Mouse (Mus musculus): ENCODE results near the gene Btbd6.

Gene Btbd6

GRCm38 (mm10) chr12:112952926-112953565 is 23.2 kb upstream of the Btbd6 start:
- DNase-seq (ENCODE audit: low read depth) = no peak

DNA sequence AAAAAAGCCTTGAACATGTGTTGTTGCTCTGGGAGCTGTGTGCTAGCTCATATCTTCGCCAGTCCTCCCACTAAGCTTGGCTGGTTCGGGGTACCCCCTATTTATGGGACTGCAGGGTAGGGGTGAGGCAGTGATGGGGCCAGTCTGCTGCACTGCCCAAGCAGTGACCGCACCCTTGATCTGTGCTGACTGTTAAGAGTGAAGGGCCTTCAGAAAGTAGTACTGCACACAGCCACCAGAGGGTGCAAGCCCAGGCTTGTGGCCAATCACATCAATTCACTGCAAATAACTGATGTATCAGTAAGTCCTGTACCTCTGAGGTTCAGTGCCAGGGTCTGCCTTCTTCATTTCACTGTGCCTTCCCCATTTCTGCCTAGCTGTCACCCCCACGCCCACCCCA is 20.5 kb upstream of the Btbd6 start:
- DNase-seq (ENCODE audit: low read depth) = peak; percentile 64

DNA sequence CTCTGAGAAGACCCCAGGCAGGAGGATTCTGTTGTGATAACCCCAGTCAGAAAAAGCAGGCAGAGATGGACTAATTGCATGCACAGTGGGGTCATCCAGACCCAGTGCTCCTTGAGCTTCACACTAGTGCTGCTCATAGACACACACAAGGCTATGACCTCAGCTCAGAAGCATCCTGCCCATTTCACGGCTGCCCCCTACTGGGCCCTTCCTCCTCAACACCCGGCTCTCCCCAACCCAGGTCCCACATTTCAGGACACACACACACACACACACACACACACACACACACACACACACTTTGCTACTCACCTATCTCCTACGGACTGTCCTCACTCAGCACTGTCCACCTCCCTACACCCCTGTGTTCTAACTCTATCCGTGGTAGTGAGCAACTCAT is 18.0 kb upstream of the Btbd6 start:
- no peak for DNase-seq (ENCODE audit: low read depth)

GRCm38 (mm10) chr12:112959421-112959820 is 16.9 kb upstream of the Btbd6 start:
- no peak for DNase-seq (ENCODE audit: low read depth)

DNA sequence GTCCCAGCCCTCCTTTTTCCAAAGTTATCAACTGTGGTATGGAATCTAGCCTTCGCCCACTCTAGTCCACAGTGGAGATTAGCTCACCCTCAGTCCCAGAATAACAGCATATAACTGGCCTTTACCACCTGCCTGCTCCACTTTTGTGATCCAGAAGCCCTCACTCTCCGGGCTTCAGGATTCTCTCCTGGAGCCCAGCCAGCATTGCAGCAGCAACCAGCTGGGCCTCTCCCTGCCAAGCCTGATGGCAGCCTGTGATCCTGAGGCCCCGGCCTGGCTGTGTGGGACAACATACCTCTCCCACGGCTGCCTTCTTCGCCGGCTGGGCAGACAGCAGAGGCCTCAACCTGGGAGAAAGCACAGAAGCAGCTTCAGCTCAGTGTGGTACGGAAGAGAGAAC is 14.9 kb upstream of the Btbd6 start:
- DNase-seq (ENCODE audit: low read depth) = no peak

DNA sequence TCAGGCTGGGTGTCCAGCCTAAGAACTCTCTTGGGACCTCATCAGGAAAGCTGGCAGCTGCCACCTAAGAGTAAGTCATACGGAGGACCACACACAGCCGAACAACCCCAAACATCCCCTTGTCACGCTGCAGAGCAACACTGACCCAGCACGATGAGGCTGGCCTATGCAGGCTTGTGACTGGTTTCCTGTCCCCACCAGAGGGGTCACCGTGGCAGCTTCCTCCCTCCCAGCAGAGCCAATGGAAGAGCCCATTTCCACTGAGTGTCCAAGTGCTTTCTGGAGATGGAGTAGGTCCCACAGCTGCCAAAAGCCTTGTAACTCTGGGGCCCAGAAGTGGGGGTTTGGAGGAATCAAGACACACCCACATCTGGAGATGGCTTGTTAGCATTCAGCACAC is 14.4 kb upstream of the Btbd6 start:
- DNase-seq (ENCODE audit: low read depth) = no peak

DNA sequence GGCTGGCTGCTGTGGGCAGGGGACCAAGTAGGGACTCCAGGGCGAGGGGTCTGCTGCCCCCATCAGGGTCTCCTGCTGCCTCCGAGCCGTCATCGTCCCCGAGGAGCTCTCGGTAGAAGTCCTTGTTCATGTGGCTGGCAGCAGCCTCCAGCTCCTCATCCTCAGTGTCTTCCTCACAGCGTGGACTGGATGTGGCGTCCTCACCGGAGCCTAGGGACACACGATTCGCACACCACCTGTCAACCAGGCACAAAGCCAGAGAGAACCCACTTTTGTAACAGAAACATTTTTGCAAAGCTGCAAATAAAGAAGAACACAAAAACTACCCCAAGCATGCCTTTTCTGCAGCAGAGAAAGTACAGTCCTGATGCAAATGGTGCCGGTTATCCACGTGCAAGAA is 10.5 kb upstream of the Btbd6 start:
- no peak for DNase-seq (ENCODE audit: low read depth)

DNA sequence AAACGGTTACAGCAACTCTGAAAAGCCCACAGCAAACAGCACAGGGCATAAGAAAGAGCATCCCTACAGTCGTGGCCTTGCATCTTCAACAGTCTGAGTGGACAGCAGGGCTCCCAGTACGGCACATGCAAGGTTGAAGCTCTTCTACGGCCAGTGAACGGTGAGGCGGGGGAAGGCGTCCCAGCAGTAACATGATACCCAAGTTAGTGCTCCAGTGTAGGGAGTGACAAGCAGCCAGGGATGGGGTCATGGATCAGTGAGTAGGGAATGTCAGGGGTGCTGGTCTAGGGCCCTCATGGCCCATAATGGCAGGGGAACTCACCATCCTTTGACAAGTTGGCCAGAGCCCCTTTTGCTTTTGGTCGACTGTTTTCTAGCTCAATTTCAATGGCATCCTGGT is 7.3 kb upstream of the Btbd6 start:
- DNase-seq (ENCODE audit: low read depth) = no peak

GRCm38 (mm10) chr12:112969616-112970015 is 6.7 kb upstream of the Btbd6 start:
- no peak for DNase-seq (ENCODE audit: low read depth)

DNA sequence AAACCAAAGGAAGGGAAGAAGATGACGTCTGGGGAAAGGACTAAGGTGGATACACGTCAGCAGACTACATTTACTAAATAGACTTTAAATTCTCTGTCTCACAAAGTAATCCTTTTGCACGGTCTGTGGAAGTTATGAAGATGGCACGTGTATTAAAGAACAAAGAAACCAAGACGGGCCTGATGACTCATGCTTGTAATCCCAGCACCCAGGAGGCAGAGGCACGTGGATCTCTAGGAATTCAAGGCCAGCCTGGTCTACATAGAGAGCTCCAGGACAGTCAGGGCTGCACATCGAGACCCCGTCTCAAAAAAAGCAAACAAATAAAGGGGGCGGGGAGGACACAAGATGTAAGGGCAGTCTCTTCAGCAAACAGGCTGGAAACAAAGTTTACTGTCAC is 1.5 kb upstream of the Btbd6 start:
- no peak for DNase-seq (ENCODE audit: low read depth)

GRCm38 (mm10) chr12:112977156-112977555 is 874 bp downstream of the Btbd6 start:
- DNase-seq (ENCODE audit: low read depth) = no peak

DNA sequence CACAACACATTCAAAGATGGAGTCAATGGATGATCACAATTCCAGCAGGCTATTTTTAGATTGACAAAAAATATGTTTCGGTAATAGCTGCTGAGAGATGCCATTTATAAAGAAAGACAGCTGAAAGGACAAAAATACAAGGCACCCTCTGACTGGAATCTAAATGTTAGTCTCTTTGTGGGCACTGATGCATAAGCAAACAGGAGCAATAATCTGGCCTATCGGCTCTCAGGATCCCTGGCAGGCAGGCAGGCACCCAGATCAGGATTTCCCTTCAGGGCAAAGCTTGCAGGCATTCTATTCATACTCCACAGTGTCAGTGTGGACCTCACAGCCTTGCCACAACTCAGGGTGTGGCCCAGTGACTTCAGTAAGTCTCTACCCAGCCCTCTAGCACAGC is 5.7 kb downstream of the Btbd6 start:
- no peak for DNase-seq (ENCODE audit: low read depth)

GRCm38 (mm10) chr12:112985346-112985745 is 9.1 kb downstream of the Btbd6 start:
- DNase-seq (ENCODE audit: low read depth) = no peak

DNA sequence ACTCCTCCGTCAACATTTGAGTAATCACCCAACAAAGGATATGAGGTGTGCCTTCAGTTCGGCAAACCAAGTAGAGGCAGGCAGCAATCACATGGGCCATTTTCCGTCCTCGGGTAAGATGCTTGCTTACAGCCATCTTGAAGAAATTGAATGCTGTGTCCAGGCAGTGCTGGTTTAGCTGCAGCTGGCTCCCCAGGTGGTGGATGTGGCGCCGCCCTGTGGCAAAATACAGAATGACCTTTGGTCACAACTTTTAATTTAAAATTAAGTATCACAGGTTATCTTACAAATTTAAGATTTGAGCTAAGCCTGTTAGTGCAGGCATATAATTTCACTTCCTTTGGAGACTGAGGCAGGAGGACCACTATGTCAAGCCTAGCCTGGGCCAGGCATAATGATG is 11.6 kb downstream of the Btbd6 start:
- no peak for DNase-seq (ENCODE audit: low read depth)

GRCm38 (mm10) chr12:112990706-112991405 is 14.6 kb downstream of the Btbd6 start:
- DNase-seq (ENCODE audit: low read depth) = no peak

DNA sequence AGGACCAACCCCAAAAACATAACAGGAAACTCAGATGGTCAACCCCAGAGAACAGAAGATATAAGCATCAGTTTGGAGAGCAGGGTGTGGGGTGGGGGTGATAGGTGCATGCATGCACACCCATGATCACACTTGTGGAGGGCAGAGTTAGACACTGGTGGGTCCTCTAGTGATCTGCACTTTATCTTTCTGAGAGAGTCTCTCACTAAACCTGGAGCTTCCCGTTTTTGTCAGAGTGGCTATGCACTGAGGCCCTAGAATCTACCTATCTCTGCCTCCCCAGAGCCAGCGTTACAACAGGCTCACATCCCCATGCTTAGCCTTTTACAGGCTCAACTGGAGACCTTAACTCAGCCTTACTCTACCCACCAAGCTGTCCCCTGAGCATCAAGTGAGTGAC is 15.2 kb downstream of the Btbd6 start:
- DNase-seq (ENCODE audit: low read depth) = no peak

- no peak for DNase-seq (ENCODE audit: low read depth)
Observed at GRCm38 (mm10) chr12:112994153-112994552, 17.9 kb downstream of the Btbd6 start.

GRCm38 (mm10) chr12:112999569-113000293 is 23.4 kb downstream of the Btbd6 start:
- no peak for DNase-seq (ENCODE audit: low read depth)

DNA sequence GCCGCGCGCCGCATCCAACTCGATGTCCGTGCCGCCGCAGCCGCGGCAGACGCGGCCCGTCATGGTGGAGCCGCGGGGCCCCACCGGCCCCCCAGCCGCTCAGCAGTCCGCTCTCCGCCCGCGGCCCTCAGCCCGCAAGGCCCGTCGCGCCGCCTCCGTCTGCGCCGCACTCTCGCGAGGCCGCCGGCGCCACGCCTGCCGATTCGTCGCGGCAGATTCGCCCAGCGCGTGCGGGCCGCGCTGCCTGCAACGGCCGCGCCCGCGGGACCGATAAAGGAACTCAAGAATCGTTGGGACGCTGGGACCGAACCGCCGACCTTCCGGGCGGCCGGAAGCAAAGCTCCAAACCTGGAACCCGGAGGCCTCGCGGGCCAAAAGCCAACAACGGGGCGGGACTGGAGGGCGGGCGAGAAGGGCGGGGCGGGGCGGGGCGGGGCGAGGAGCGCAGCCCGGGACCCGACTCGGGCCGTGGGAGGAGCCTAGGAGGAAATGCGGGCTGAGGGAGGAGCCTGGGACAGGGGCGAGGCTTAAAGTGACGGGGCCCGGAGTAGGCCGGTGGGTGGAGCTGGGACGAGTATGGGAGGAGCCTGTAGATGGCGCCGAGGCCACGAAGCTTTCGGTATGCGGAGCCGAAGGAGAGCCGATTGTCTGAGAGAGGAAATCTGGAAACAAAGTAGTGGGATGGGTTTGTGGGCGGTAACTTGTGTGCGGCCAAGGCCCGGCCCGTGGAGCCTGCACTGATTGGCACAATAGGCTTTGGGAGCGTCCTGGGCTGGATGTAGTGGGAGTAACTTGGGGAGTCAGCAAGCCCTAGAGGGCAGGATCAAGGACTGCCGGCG is 24.2 kb downstream of the Btbd6 start, which contains the start of gene Brf1:
TSS of gene Brf1 (minus strand) at position 411 of the 839 bp plus-strand sequence.
- peak; percentile 96 for DNase-seq (ENCODE audit: low read depth)

GRCm38 (mm10) chr12:113001133-113001474 is 24.8 kb downstream of the Btbd6 start:
- DNase-seq (ENCODE audit: low read depth) = no peak

DNA sequence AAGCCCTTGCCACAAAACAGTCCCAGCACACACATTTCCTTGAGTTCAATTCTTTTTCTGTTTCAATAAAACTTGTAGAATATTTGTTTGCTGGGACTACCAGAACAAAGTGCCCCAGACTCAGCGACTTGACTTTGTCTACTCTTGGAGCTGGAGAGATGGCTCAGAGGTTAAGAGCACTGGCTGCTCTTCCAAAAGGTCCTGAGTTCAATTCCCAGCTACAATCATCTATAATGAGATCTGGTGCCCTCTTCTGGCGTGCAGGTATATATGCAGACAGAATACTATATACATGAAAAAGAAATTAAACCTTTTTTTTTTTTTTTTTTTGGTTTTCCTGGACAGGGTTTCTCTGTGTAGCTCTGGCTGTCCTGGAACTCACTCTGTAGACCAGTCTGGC is 26.4 kb downstream of the Btbd6 start:
- no peak for DNase-seq (ENCODE audit: low read depth)

- no peak for DNase-seq (ENCODE audit: low read depth)
Observed at GRCm38 (mm10) chr12:113004011-113004410, 27.7 kb downstream of the Btbd6 start.

Measured in c-Kit-positive CD71-negative TER-119-negative erythroid progenitor cells, embryonic 14.5 days (primary cell).